Mouse (Mus musculus) lung, postnatal 0 days (tissue): ENCODE measurements around the gene Zfp575.

Source experiments
- CTCF ChIP-seq: IDR thresholded peaks from 2 replicates; pipeline ENCODE4 v1.5.1; 2016; ENCODE audit warnings: antibody characterized with exemption, mild to moderate bottlenecking
- EP300 ChIP-seq: IDR thresholded peaks from 2 replicates; pipeline ENCODE4 v1.6.1; 2016; ENCODE audit warnings: antibody characterized with exemption, mild to moderate bottlenecking, control low read depth

GRCm38 (mm10) chr7:24629672-24630071, 42.2 kb upstream of the Zfp575 start:
- TF ChIP-seq CTCF (no peak), EP300 (no peak)
